Mouse (Mus musculus) midbrain, postnatal 0 days (tissue): Measurements from ENCODE around the gene Zfp148. TPM values are rescaled to one million over a fixed set of nuclear protein-coding genes. Genes with fewer than 3 reads are reported as not detected.
"Not testable (repeated sequence)": the region's sequence is repeated elsewhere in the genome, so short reads cannot be mapped to it uniquely, and the experiment has no call there.

Source experiments
- ATAC-seq: fragments of 200-750 bp; cut with Nextera tagmentation; 2 replicates; pipeline ENCODE4 v1.8.0; 2017; ENCODE audit warnings: moderate number of reproducible peaks, mild to moderate bottlenecking, moderate TSS enrichment, moderate library complexity; ENCODE audit not compliant: low FRiP score
- DNase-seq: peaks from one replicate; pipeline ENCODE4 v3.0.0-alpha.2; 2015; ENCODE audit warnings: low spot score
- H3K27ac ChIP-seq: fragments of 300-500 bp; sonication (generic); 2 replicates; pipeline ENCODE4 v1.5.1; 2014; ENCODE audit warnings: low read depth, mild to moderate bottlenecking, low read length, mixed read lengths
- H3K27me3 ChIP-seq: fragments of 300-500 bp; sonication (generic); 2 replicates; pipeline ENCODE4 v1.6.1; 2014; ENCODE audit warnings: low read length, control low read depth, mixed read lengths; ENCODE audit not compliant: insufficient read depth
- H3K36me3 ChIP-seq: fragments of 300-500 bp; sonication (generic); 2 replicates; pipeline ENCODE4 v1.6.1; 2014; ENCODE audit warnings: low read length, control low read depth, mixed read lengths; ENCODE audit not compliant: insufficient read depth
- H3K4me1 ChIP-seq: fragments of 300-500 bp; sonication (generic); 2 replicates; pipeline ENCODE4 v1.6.1; 2014; ENCODE audit warnings: mild to moderate bottlenecking, control low read depth, antibody characterized with exemption, low read length, mixed read lengths; ENCODE audit not compliant: insufficient read depth
- H3K4me2 ChIP-seq: fragments of 300-500 bp; sonication (generic); 2 replicates; pipeline ENCODE4 v1.6.1; 2014; ENCODE audit warnings: low read depth, mild to moderate bottlenecking, low read length, mixed read lengths; ENCODE audit not compliant: poor library complexity, severe bottlenecking
- H3K4me3 ChIP-seq: fragments of 300-500 bp; sonication (generic); 2 replicates; pipeline ENCODE4 v1.5.1; 2014; ENCODE audit warnings: low read depth, mild to moderate bottlenecking, low read length, moderate library complexity
- H3K9ac ChIP-seq: fragments of 300-500 bp; sonication (generic); replicated peaks from 2 replicates; pipeline ENCODE4 v1.6.1; 2014; ENCODE audit warnings: mild to moderate bottlenecking, low read length, moderate library complexity, mixed read lengths; ENCODE audit not compliant: poor library complexity, severe bottlenecking
- H3K9me3 ChIP-seq: fragments of 300-500 bp; sonication (generic); 2 replicates; pipeline ENCODE4 v1.6.1; 2016; ENCODE audit warnings: low read length, control low read depth
- CTCF ChIP-seq: IDR thresholded peaks from 2 replicates; pipeline ENCODE4 v1.5.1; 2016; ENCODE audit warnings: antibody characterized with exemption, mild to moderate bottlenecking
- WGBS: fragments of 180-500 bp; shearing (Covaris S2); extraction: QIAGEN DNeasy Blood & Tissue Kit; methylation state at CpG from one replicate; pipeline ENCODE4 v1.1.7; 2014; 5-methylcytosine and 5-hydroxymethylcytosine counted together
- polyA plus RNA-seq: library from polyadenylated mRNA; unstranded; fragments of >200 nt; fragmentation: Nextera tagmentation; extraction: Ambion mirVana; gene quantifications from 2 replicates; pipeline ENCODE4 v1.2.1, GENCODE M21; 2015
- total RNA-seq: library from RNA; depleted of rRNA; stranded (reverse); fragments of >200 nt; gene quantifications from 2 replicates; pipeline ENCODE4 v1.2.3, GENCODE M21; 2014

The Zfp148 gene
- total and polyA plus RNA-seq, 2 experiments from 2014 or later = 29.0 to 44.2 TPM

DNA sequence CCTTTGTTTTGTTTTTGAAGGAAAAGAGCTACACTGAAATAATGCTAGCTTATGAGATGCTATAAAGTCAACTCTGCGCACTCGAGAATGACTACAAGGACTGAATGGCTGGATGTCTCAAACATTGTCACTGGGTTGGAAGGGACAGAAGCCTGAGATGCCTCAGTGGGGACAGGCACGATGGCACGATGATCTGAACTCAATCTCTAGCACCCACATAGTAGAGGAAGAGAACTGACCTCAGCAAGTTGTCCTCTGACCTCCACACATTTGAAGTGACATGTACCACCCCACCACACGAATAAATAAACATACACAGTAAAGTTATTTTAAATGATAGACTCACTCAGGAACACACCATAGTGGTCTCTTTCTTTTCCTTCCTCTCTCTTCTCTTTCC, 4.4 kb upstream of the Zfp148 start:
- 80% methylated on average over 5 of the region's 5 CpGs for WGBS
- H3K27me3 ChIP-seq = no peaks in the 10 kb centered on the region
- no peak overlapping the region for H3K4me3 ChIP-seq
- H3K4me2 ChIP-seq = no peak overlapping the region
- H3K27ac ChIP-seq = no peak overlapping the region
- H3K9ac ChIP-seq = no peak overlapping the region
- H3K9me3 ChIP-seq = no peaks in the 10 kb centered on the region
- TF ChIP-seq CTCF = no peak
- no peaks in the 10 kb centered on the region for H3K4me1 ChIP-seq
- ATAC-seq (no peak), DNase-seq (no peak)
- no peaks in the 10 kb centered on the region for H3K36me3 ChIP-seq

DNA sequence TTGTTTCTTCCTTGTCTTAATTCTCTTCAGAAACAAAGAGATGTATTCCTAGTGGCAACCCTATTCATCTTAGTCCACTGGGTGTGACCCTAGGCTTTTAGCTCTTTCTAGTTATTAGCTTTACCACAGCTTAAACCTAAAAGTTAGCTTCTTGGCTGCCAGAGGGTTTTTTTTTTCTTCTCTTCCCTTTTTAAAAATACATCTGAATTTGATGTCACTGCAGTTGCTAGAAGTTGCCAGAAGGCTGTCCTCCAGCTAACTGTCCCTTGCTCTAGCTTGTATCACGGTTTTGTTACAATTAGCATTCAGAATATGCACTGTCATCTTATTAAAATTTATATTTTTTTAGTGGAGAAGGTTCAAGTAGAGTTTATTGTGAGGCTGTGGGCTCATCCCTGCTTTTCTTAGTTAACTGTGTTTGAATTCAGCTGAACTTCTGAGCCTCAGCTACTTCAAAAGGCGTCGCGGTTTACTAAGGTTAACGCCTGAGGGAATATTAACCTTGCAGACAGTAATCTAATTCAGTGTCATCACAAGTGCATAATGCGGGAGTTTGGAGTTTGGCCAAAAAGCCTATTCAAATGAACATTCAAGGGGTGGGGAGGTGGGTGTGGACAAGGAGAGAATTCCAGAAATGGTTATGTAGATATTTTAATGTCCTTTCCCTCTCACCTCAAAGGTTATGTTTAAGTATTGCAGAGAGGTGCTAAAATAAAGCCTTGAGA, 1.3 kb upstream of the Zfp148 start:
- ATAC-seq = no peak

GRCm38 (mm10) chr16:33380882-33381613, 412 bp downstream of the Zfp148 start:
- Histone ChIP-seq H3K4me3 (peak overlapping the region; percentile 85), H3K36me3 (no peaks in the 10 kb centered on the region), H3K9ac (peak overlapping the region; percentile 97), H3K9me3 (no peaks in the 10 kb centered on the region), H3K27ac (peak overlapping the region; percentile 97), H3K4me1 (peaks cover 6% of the 10 kb centered on the region), H3K4me2 (peak overlapping the region; percentile 78), H3K27me3 (no peaks in the 10 kb centered on the region)
- ATAC-seq (peak; percentile 79), DNase-seq (peak; percentile 41)
- WGBS = 0% methylated on average over 37 of the region's 80 CpGs
- no peak for TF ChIP-seq CTCF

More for the DNA sequence above, 1.3 kb upstream of the Zfp148 start:
- peak overlapping the region; percentile 78; the same call in 1 of the 2 replicates for H3K4me2 ChIP-seq
- H3K4me3 ChIP-seq = no peak overlapping the region
- H3K36me3 ChIP-seq = no peaks in the 10 kb centered on the region
- H3K9me3 ChIP-seq = no peaks in the 10 kb centered on the region
- no peaks in the 10 kb centered on the region for H3K27me3 ChIP-seq
- TF ChIP-seq CTCF = peak; percentile 28
- no peak overlapping the region for H3K9ac ChIP-seq
- peaks cover 6% of the 10 kb centered on the region for H3K4me1 ChIP-seq
- peak; percentile 46 for DNase-seq
- peak overlapping the region; percentile 97; the same call in 1 of the 2 replicates for H3K27ac ChIP-seq
- 23% methylated on average over 6 of the region's 6 CpGs for WGBS

DNA sequence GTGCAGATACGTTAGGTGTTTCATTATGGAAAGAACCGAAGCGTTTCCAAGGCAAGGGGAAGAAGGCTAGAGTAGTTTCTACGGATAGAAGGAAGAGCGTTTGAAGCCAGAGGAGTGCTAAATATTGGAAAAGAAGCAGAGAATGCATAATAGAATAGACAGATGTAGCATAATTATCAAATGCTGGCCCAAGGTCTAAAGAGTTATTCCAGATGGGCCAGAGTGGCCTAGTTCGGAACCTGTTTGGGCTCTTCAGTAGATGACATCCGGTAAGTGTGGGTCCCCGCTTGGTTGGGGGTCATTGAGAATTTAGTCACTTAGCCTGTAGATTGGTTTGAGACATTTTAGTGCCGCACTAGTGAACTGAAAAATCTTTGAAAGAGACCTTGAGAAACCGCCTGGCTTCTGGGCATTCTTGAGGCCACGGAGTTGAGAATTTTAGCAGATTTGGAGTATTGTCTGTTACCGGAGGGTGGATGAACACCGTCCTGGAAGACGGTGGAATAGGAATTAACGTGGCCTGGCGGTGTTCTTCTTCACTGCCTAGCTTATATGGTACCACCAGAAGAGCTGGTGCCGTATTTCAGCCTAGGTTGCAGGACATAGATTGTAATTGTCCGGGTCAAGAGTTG, 1.1 kb downstream of the Zfp148 start:
- H3K9ac ChIP-seq = peak overlapping the region; percentile 97
- H3K36me3 ChIP-seq = no peaks in the 10 kb centered on the region
- peak overlapping the region; percentile 78 for H3K4me2 ChIP-seq
- no peak for TF ChIP-seq CTCF
- no peaks in the 10 kb centered on the region for H3K9me3 ChIP-seq
- DNase-seq (peak; percentile 32), ATAC-seq (no peak)
- H3K27ac ChIP-seq = peak overlapping the region; percentile 97
- 2% methylated on average over 18 of the region's 18 CpGs for WGBS
- no peaks in the 10 kb centered on the region for H3K27me3 ChIP-seq
- H3K4me1 ChIP-seq = peaks cover 6% of the 10 kb centered on the region
- peak overlapping the region; percentile 85 for H3K4me3 ChIP-seq

- Histone ChIP-seq H3K4me2 (peak overlapping the region; percentile 78), H3K9me3 (no peaks in the 10 kb centered on the region), H3K36me3 (no peaks in the 10 kb centered on the region), H3K27me3 (no peaks in the 10 kb centered on the region), H3K4me1 (peaks cover 6% of the 10 kb centered on the region), H3K4me3 (peak overlapping the region; percentile 85), H3K9ac (peak overlapping the region; percentile 97), H3K27ac (peak overlapping the region; percentile 97)
- 27% methylated on average over 4 of the region's 4 CpGs for WGBS
- no peak for TF ChIP-seq CTCF
- no peak for ATAC-seq
- no peak for DNase-seq
Observed at GRCm38 (mm10) chr16:33382341-33382740, 1.7 kb downstream of the Zfp148 start.

DNA sequence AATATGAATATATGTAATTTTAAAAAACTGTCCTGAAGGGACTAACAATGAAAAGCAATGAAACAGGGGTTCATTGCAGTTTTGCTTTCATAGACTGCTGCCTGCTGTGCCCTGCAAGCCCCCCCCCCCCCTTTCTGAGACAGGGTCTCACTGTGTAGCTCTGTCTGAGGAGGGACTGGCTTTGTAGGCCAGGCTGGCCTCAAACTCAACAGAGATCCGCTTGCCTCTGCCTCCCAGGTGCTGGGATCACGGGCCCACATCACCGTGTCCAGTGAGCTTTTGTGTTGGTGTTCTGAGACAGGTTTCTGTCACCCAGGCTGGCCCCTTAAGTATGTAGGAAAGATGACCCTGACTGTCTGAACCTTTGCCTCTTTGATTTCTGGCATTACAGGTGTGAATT, 2.9 kb downstream of the Zfp148 start:
- WGBS = 100% methylated on average over 3 of the region's 3 CpGs
- no peaks in the 10 kb centered on the region for H3K9me3 ChIP-seq
- TF ChIP-seq CTCF = no peak

DNA sequence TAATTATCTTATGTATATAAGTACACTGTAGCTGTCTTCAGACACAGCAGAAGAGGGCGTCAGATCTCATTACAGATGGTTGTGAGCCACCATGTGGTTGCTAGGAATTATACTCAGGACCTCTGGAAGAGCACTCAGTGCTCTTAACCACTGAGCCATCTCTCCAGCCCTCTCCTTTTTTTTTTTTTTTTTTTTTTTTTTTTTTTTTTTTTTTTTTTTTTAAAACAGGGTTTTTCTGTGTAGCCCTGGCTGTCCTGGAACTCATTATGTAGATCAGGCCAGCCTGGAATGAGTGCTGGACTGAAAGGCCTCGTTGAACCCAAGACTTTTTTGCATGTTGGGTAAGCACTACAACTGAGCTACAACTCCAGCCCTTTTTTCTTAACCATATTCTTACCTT, 3.4 kb downstream of the Zfp148 start:
- not testable (repeated sequence) for H3K4me1 ChIP-seq, DNase-seq, H3K4me2 ChIP-seq, H3K36me3 ChIP-seq, H3K9ac ChIP-seq, H3K9me3 ChIP-seq, H3K27ac ChIP-seq, H3K4me3 ChIP-seq, ATAC-seq, H3K27me3 ChIP-seq
- WGBS = 83% methylated on average over 2 of the region's 2 CpGs

More for the DNA sequence above, 2.9 kb downstream of the Zfp148 start:
- Histone ChIP-seq H3K4me3 (no peak overlapping the region), H3K4me2 (no peak overlapping the region), H3K36me3 (no peaks in the 10 kb centered on the region), H3K9ac (no peak overlapping the region), H3K4me1 (peaks cover 6% of the 10 kb centered on the region), H3K27ac (no peak overlapping the region), H3K27me3 (no peaks in the 10 kb centered on the region)
- DNase-seq = no peak
- no peak for ATAC-seq
